Mouse (Mus musculus): ENCODE data around the gene Rfxap.
"Not testable (repeated sequence)": the region's sequence is repeated elsewhere in the genome, so short reads cannot be mapped to it uniquely, and the experiment has no call there.

Rfxap gene

DNA sequence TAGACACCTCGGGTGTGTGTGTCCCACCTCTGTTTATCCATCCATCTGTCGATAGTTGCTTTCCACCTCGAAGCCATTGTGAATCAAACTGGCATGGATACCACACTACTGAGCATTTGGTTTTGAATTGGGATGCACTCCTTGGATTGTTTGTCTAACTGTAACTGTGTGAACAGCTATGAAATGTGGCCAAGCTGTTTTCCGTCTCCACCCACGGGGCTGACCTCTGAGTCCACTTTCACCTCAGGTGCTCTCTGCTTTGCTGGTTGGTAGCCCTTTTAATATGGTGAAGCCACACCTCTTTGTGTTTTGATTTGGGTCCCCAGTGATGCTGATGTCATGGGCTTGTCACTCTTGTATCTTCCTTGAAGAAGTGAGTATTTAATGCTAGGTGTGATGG, 40.8 kb downstream of the Rfxap start:
- no peak for DNase-seq (ENCODE audit: low read depth)

DNA sequence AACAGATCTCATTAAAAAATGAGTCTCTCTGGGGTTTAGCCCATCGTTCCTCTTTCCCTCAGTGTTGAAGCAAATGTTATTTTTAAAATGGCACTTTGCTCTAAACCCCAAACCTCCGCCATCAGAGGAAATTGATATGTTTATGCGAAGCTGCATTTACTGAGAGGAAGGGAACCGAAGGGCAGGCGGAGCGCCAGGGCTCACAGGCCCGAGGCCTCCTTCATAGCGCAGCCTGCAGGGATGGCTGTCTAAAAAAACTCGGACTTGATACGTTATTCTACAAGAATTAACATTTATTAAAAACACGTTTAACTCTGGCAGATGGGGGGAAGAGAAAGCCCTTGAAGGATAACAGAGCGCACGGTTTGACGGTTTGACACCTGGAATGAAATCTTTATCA, 41.6 kb downstream of the Rfxap start:
- DNase-seq (ENCODE audit: low read depth): no peak

DNA sequence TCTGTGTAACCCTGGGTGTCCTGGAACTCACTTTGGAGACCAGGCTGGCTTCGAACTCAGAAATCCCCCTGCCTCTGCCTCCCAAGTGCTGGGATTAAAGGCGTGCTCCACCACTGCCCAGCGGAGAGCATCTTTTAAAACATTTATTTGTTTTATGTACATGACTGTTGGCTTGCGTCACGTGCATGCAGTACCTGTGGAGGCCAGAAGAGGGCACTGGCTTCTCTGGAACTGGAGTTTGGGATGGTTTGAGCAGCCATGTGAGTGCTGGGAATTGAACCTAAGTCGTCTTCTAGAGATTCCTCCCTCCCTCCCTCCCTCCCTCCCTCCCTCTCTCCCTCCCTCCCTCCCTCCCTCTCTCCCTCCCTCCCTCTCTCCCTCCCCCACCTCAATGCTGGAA, 42.1 kb downstream of the Rfxap start:
- not testable (repeated sequence) for DNase-seq (ENCODE audit: low read depth)

DNA sequence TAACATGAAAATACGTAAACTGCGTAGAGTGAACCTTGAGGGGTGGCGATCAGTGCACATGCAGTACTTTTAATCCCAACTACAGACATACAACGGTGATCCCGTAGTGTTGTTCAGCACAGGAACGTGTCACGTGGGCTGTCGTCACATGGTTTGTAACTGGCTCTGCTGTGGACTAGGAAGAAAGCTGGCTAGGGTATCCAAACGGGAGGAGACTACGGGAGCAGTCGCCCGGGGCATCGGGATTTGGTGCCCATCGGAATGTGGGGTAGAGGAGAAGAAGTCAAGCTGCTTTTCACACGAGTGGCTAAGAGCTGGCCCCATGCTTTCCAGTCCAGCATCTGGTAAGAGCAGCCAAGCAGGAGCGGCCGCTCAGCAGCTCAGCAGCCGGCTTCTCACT, 43.2 kb downstream of the Rfxap start:
- no peak for DNase-seq (ENCODE audit: low read depth)

DNA sequence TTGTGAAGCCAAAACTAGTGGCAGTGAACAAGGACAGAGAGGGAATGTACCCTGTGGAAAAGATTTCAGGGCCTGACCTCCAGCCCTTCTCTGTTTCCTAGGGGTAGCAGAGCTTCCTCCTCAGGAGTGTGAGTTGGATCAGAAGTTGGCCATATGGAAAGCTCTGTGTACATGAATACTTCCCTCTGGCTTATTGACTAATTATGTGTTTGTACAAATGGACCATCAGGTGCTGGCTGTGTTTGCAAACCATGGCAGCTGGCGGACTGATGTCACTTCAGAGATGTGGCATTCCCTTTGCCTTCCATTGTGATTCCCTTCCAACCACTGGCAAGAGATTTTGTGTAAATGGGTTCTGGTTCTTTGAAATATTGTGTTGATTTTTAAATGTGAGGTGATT, 46.3 kb downstream of the Rfxap start:
- no peak for DNase-seq (ENCODE audit: low read depth)

DNA sequence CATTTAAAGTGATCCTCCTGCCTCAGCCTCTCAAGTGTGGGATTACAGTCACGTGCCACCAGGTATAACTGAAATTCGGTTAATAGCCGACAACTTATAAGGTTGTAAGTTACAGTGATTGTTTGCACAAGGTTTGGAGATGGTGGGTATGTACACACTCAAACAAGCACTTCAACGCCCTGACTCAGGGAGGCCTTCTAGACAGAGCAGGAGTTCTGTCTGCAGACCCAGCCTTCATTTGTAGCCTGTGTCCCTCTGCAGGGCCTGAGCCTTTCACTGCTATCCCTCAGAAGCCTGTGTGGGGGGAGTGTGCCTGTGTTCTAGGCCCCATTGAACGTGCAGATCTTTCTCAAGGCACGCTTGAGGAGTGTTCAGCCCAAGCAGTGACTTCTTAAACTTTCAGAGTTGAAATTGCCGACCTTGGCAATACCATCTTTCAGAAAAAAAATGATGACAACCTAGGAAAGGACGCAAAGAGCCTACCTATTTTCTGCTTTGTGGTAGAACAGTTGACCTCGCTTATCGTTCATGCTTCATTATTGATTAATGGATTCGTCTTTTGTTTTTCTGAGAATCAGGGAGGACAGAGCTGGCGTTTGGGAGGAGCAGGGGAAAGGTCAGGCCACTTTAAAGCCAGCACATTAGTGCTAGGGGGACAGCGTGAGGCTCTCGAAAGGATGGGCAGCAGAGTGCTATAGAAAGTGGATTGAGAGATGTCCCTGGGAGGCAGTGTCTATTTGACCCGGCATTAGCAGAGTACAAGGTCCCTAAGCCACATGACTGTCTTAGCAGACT, 47.1 kb downstream of the Rfxap start:
- no peak for DNase-seq (ENCODE audit: low read depth)

DNA sequence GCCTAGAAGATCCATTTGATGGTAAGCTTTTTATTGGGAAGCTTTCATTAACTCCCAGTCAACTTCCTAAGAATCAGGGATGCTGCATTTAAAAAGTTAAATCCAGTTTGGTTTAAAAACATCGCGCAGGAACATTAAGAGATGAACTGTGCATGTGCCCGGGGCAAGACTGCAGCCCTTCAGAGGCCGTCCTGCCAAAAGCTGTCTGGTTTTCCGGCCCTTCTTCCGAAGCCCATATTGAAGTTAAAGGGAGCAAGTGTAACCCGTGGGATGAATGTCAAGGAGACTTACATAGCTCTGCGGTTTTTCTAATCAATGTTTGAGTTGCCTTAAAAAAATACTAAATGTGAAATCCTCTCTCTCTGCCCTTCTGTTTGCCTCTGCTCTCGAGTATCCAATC, 48.4 kb downstream of the Rfxap start:
- DNase-seq (ENCODE audit: low read depth): no peak

DNA sequence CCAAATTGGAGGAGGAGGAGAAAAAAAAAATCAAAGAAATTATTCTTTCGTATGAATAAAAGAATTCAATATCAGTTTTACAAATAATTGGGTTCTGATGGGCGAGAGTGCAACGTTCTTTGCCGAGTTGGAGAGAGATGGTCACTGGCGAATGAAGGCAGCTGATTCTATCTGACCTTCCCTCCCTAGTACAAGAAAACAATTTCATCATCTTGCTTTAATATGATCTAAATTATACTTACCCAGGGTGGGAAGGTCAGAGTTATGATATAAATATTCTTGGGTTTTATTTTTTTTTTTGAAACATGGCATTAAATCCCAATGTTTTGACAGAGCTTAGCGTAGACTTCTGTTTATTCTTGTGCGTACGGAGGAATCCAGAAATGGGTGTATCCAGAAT, 50.1 kb downstream of the Rfxap start:
- no peak for DNase-seq (ENCODE audit: low read depth)

DNA sequence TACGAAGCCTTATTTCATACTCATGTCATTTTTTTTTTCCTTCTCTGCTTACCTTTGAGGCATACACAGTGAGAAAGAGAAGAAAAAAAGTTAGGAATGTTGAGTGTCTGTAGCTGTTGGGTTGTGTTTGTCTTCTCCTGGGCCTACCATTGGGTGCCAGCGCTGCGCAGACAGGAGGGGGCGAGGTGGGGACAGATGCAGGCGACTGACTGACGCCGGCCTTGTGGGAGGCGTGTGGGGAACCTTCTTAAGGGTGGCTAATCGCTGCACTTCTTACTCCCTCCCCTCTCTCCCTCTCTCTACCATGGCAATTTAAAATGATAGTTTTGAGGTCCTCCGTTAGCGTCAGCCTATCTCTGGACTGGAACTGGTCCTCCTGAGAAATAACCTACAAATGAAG, 51.5 kb downstream of the Rfxap start:
- DNase-seq (ENCODE audit: low read depth): no peak

DNA sequence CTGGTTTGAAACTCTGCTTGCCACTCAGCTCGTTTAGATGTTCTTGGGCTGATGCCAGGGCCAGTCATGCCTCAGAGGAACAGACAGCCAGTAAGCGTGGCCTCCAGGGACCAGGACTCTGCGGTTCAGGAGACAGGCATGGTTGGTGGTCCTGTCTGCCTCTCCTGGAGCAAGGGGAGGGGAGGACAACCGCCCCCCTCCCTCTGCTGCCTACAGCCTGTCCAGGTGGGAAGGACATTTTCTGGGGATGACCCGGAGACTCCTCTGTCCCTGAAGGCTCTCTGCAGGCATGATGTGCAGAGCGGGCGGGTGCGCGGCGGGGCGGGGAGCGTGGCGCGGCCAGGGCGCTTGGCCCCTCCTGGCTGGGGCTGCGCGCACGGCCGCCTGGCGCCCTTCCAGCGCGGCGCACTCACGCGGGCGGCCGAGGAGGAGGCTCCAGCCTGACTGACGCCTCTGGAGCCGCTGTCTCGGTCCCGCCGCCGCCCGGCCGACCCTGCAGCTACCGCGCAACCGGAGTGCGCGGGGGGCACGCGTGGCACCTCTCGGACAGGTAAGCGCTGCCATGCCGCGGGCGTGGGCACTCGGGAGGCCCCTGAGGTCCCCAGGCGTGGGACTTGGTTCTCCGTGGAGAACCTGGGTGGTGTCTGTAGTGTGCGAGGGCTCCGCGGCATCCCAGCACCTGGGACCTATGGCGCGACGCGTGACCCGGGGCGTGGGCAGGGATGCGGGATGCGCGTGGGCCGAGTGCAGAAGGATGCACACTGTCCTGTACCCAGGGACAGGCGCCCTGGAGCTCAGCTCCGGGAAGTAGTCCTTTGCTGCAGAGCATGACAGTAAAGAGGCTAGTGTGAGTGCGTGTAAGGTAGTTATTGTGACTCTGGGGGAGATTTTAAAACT, 52.2 kb downstream of the Rfxap start, which contains the start of gene Smad9:
TSS of gene Smad9 (plus strand) at position 438 of the 897 bp plus-strand sequence.
- no peak for DNase-seq (ENCODE audit: low read depth)

DNA sequence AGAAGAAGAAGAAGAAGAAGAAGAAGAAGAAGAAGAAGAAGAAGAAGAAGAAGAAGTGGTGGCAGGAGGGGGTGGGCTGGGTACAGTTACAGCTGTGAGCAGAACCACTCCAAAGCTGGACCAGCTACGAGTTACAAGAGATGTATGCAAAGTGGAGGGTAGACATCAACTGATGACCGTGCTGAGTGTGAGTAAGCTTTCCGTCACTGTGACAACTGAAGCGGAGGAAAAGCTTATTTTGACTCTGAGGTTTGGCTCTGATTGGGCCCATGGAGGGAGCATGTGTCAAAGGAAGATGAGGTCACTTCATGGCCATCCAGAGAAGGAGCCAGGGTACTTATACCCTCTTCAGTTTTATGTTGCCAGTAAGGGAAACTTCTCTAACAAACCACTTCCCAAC, 54.2 kb downstream of the Rfxap start:
- DNase-seq (ENCODE audit: low read depth): no peak

All from c-Kit-positive CD71-positive TER-119-negative erythroid progenitor cells, embryonic 14.5 days (primary cell).